Mouse (Mus musculus): ENCODE measurements at regions not wholly inside any gene's neighbourhood (a gene's known extent, or its start where the extent isn't known, plus 50 kb on each side); places are given as distances from the start of the nearest gene placed in this dataset.

- H3K27ac ChIP-seq (ENCODE audit: low read depth, low read length), result no peak overlapping the region
- no peaks in the 10 kb centered on the region for H3K27me3 ChIP-seq (replicated peaks; ENCODE audit: control insufficient read depth, insufficient read depth, low read length)
- H3K4me1 ChIP-seq (replicated peaks; ENCODE audit: control insufficient read depth, insufficient read depth, low read length), result no peaks in the 10 kb centered on the region
- ATAC-seq, result no peak
- H3K4me2 ChIP-seq (replicated peaks; ENCODE audit: low read depth), result no peak overlapping the region
- no peak overlapping the region for H3K9ac ChIP-seq (ENCODE audit: low read depth, low read length)
- H3K4me3 ChIP-seq (ENCODE audit: low read depth, low read length), result no peak overlapping the region
- no peaks in the 10 kb centered on the region for H3K9me3 ChIP-seq (ENCODE audit: control insufficient read depth)
- TF ChIP-seq CTCF (IDR thresholded peaks at IDR 0.05; ENCODE audit: low read depth), result no peak
- WGBS, result 72% methylated on average over 4 of the region's 4 CpGs
- H3K36me3 ChIP-seq (ENCODE audit: control insufficient read depth, insufficient read depth), result no peaks in the 10 kb centered on the region
These were observed 369.7 kb downstream of the Mctp2 start for GRCm38 (mm10) chr7:71936690-71937089.

Data from intestine, postnatal 0 days (tissue).